Mouse (Mus musculus) neutrophil, adult 5-6 weeks (primary cell): ENCODE measurements around the gene Clstn1. TPM values are rescaled to one million over a fixed set of nuclear protein-coding genes. Genes with fewer than 3 reads are reported as not detected.

Experiments
- ATAC-seq: fragments of 151-379, 151-347 bp; 2 replicates; pipeline ENCODE4 v1.8.0; 2017; ENCODE audit warnings: mild to moderate bottlenecking, moderate TSS enrichment; ENCODE audit not compliant: insufficient number of reproducible peaks, poor library complexity, low FRiP score, severe bottlenecking; ENCODE audit errors: extremely low read depth
- total RNA-seq: library from RNA; stranded (forward); fragments of 200-1000 nt; gene quantifications from 2 replicates; pipeline ENCODE4 v1.2.3, GENCODE M21; 2017

Gene Clstn1
- total RNA-seq, 1 experiment from 2014 or later, result 0.47 TPM

GRCm38 (mm10) chr4:149621286-149621685 is 35.0 kb downstream of the Clstn1 start:
- no peak for ATAC-seq

GRCm38 (mm10) chr4:149623711-149624110 is 37.4 kb downstream of the Clstn1 start:
- no peak for ATAC-seq

GRCm38 (mm10) chr4:149626809-149627208 is 40.5 kb downstream of the Clstn1 start:
- ATAC-seq, result no peak

- ATAC-seq, result peak; percentile 83; the same call in 1 of the 2 replicates
These were observed 42.1 kb downstream of the Clstn1 start for GRCm38 (mm10) chr4:149628372-149628771.

GRCm38 (mm10) chr4:149628810-149629209 is 42.5 kb downstream of the Clstn1 start:
- no peak for ATAC-seq

- no peak for ATAC-seq
These were observed 46.5 kb downstream of the Clstn1 start for GRCm38 (mm10) chr4:149632670-149633307.

- no peak for ATAC-seq
These were observed 47.9 kb downstream of the Clstn1 start for GRCm38 (mm10) chr4:149634157-149634556.

GRCm38 (mm10) chr4:149634966-149635365 is 48.7 kb downstream of the Clstn1 start:
- no peak for ATAC-seq

GRCm38 (mm10) chr4:149635915-149636415 is 49.7 kb downstream of the Clstn1 start:
- no peak for ATAC-seq

- ATAC-seq, result no peak
These were observed 51.7 kb downstream of the Clstn1 start for GRCm38 (mm10) chr4:149637942-149638341.

GRCm38 (mm10) chr4:149640831-149641230 is 54.6 kb downstream of the Clstn1 start:
- ATAC-seq, result no peak

- ATAC-seq, result no peak
These were observed 55.1 kb downstream of the Clstn1 start for GRCm38 (mm10) chr4:149641400-149641799.

GRCm38 (mm10) chr4:149641956-149642355 is 55.7 kb downstream of the Clstn1 start:
- ATAC-seq, result no peak

- no peak for ATAC-seq
These were observed 59.5 kb downstream of the Clstn1 start for GRCm38 (mm10) chr4:149645761-149646160.

- no peak for ATAC-seq
These were observed 62.0 kb downstream of the Clstn1 start for GRCm38 (mm10) chr4:149648031-149648805.

- ATAC-seq, result peak; percentile 11; the same call in 1 of the 2 replicates
These were observed 64.4 kb downstream of the Clstn1 start for GRCm38 (mm10) chr4:149650493-149651193.

GRCm38 (mm10) chr4:149654232-149654631 is 68.0 kb downstream of the Clstn1 start:
- no peak for ATAC-seq

GRCm38 (mm10) chr4:149657858-149658416 is 71.7 kb downstream of the Clstn1 start:
- ATAC-seq, result peak; percentile 80

- ATAC-seq, result no peak
These were observed 73.3 kb downstream of the Clstn1 start for GRCm38 (mm10) chr4:149659495-149660116.
